Mouse (Mus musculus) embryonic facial prominence, embryonic 14.5 days (tissue): ENCODE measurements around the gene Shank2. TPM values are rescaled to one million over a fixed set of nuclear protein-coding genes. Genes with fewer than 3 reads are reported as not detected.

Experiments
- ATAC-seq: fragments of 200-750 bp; cut with Nextera tagmentation; 2 replicates; pipeline ENCODE4 v1.8.0; 2017; ENCODE audit warnings: low read depth, moderate number of reproducible peaks, moderate TSS enrichment
- DNase-seq: peaks from one replicate; pipeline ENCODE4 v3.0.0-alpha.2; 2015; ENCODE audit warnings: low spot score
- H3K27ac ChIP-seq: fragments of 300-500 bp; sonication (generic); replicated peaks from 2 replicates; pipeline ENCODE4 v1.5.1; 2014; ENCODE audit warnings: low read depth, mild to moderate bottlenecking, low read length, moderate library complexity
- H3K27me3 ChIP-seq: fragments of 300-500 bp; sonication (generic); replicated peaks from 2 replicates; pipeline ENCODE4 v1.6.1; 2014; ENCODE audit warnings: low read length; ENCODE audit not compliant: control insufficient read depth, insufficient read depth
- H3K36me3 ChIP-seq: fragments of 300-500 bp; sonication (generic); 2 replicates; pipeline ENCODE4 v1.6.1; 2014; ENCODE audit warnings: low read length, mixed read lengths; ENCODE audit not compliant: control insufficient read depth, insufficient read depth
- H3K4me1 ChIP-seq: fragments of 300-500 bp; sonication (generic); 2 replicates; pipeline ENCODE4 v1.6.1; 2014; ENCODE audit warnings: antibody characterized with exemption, low read length; ENCODE audit not compliant: control insufficient read depth, insufficient read depth
- H3K4me2 ChIP-seq: fragments of 300-500 bp; sonication (generic); 2 replicates; pipeline ENCODE4 v1.6.1; 2014; ENCODE audit warnings: low read depth, mild to moderate bottlenecking, low read length, moderate library complexity, mixed read lengths
- H3K4me3 ChIP-seq: fragments of 300-500 bp; sonication (generic); 2 replicates; pipeline ENCODE4 v1.5.1; 2014; ENCODE audit warnings: low read depth, mild to moderate bottlenecking, low read length
- H3K9ac ChIP-seq: fragments of 300-500 bp; sonication (generic); 2 replicates; pipeline ENCODE4 v1.6.1; 2014; ENCODE audit warnings: low read depth, mild to moderate bottlenecking, low read length, moderate library complexity, mixed read lengths
- H3K9me3 ChIP-seq: fragments of 300-500 bp; sonication (generic); 2 replicates; pipeline ENCODE4 v1.6.1; 2016; ENCODE audit warnings: low read length; ENCODE audit not compliant: control insufficient read depth
- WGBS: fragments of 180-500 bp; shearing (Covaris S2); extraction: QIAGEN DNeasy Blood & Tissue Kit; methylation state at CpG from one replicate; pipeline ENCODE4 v1.1.7; 2014; 5-methylcytosine and 5-hydroxymethylcytosine counted together
- polyA plus RNA-seq: library from polyadenylated mRNA; unstranded; fragments of >200 nt; fragmentation: Nextera tagmentation; extraction: Ambion mirVana; gene quantifications from 2 replicates; pipeline ENCODE4 v1.2.1, GENCODE M21; 2014

Shank2 gene
- polyA plus RNA-seq, 1 experiment from 2014 or later, result 0.72 TPM

DNA sequence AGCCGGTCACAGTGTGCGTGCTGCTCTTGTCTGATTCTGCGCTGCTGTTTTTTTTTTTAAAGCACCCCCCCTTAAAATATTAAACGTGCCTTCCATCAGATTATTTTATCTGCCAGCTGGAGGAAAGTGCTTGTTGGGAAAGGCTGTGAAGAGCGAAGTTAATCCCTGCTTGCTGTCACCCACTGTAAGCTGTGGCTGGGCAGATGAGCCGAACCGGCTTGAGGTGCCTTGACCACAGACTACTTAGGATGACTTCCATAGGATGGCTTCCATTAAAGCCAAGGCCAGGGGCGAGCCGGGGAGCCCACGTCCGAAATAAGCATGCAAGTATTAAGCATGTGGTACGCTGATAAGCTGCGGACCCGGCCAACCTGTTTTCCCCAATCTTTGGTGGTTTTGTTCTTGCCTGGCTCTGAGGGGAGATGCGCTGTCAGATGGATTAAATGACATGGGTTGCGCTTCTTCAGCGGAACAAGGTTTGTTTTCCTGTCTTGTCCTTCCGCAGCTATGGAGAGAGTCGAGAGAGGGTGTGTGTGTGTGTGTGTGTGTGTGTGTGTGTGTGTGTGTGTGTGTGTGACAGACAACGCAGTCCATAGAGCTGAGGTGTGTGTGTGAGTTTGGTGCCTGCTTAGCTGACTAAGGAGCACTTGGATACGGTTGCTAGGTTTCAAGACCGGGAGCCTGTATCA is 131.1 kb downstream of the Shank2 start:
- Histone ChIP-seq H3K27ac (no peak overlapping the region), H3K4me1 (no peaks in the 10 kb centered on the region), H3K4me3 (no peak overlapping the region), H3K27me3 (no peaks in the 10 kb centered on the region), H3K9me3 (no peaks in the 10 kb centered on the region), H3K9ac (no peak overlapping the region), H3K36me3 (no peaks in the 10 kb centered on the region), H3K4me2 (no peak overlapping the region)
- DNase-seq (no peak), ATAC-seq (0 out of 2 replicates have a peak, but pooled peaks have one; percentile 26)
- 75% methylated on average over 22 of the region's 22 CpGs for WGBS

DNA sequence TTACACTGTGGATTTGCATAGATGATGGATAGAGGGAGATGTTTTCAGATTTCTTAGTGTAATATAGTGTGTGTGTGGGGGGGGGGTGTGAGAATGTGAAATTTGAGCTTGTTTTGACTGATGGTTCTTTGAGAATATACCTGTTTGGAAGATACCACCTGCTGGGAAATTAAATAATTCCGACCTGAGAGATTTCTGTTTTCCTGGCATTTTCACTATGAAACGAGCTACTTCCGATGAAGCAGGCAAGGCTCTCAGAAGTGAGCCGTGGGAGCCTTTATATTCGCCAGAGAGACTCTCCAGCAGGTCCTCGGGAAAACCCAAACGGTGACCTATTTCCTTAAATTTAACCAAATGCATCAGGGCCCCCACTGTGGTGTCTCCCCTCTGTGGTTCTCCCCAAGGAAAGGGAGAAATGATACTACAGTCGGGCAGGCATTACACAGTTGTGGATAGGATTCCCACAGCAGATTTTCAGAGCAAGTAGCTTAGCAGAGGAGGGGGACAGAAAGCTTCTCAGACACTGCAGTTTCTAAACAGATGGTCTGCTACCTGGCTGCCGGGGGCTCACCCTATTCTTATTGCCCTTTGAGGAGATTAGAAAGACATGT is 131.8 kb downstream of the Shank2 start:
- Histone ChIP-seq H3K9ac (no peak overlapping the region), H3K4me2 (no peak overlapping the region), H3K27ac (no peak overlapping the region), H3K4me1 (no peaks in the 10 kb centered on the region), H3K9me3 (no peaks in the 10 kb centered on the region), H3K36me3 (no peaks in the 10 kb centered on the region), H3K27me3 (no peaks in the 10 kb centered on the region), H3K4me3 (no peak overlapping the region)
- ATAC-seq (no peak), DNase-seq (no peak)
- WGBS, result 61% methylated on average over 9 of the region's 9 CpGs

DNA sequence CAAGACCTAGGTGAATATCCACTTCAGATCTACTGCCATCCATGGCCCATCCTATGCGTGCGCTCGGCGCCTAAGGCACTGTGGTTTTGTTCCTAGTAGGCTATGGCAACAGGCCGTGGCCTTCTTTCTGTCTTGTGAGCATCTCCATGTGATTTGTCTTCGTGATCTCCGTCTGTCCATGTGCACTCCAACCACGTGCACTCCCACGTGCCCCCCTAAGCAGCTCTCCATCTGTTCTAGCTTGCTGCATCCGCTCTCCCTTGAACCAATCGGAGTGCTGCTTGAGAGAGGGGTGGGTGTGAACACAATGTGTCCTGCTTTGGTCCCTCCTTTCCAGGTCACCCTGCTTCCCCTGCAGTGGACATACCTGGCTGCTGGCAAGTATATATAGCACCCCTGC is 133.0 kb downstream of the Shank2 start:
- no peaks in the 10 kb centered on the region for H3K9me3 ChIP-seq
- 92% methylated on average over 11 of the region's 11 CpGs for WGBS
- DNase-seq, result no peak
- H3K4me3 ChIP-seq, result no peak overlapping the region
- no peaks in the 10 kb centered on the region for H3K36me3 ChIP-seq
- no peaks in the 10 kb centered on the region for H3K27me3 ChIP-seq
- H3K4me1 ChIP-seq, result no peaks in the 10 kb centered on the region
- H3K27ac ChIP-seq, result no peak overlapping the region
- H3K9ac ChIP-seq, result no peak overlapping the region
- H3K4me2 ChIP-seq, result no peak overlapping the region
- ATAC-seq, result no peak

DNA sequence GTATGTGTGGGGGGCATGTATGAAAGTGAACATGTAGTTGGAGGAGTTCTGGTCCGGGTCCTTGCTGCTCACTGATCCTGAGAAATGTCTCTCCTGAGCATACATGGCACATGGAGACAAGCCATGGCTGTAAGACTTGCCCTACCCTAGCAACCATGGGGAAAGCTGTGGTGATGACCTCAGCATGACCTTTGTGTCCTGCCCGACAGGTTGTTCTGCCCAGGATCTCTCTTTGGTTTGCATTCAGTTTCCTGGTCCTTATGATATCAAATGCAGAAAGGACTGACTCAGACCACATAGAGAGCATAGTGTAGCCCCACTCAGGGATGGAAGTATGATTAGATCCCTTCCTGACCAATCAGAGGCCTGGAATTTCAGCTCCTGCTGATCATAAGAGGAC is 136.1 kb downstream of the Shank2 start:
- H3K9ac ChIP-seq, result no peak overlapping the region
- no peaks in the 10 kb centered on the region for H3K36me3 ChIP-seq
- no peaks in the 10 kb centered on the region for H3K4me1 ChIP-seq
- H3K27ac ChIP-seq, result no peak overlapping the region
- DNase-seq (no peak), ATAC-seq (no peak)
- H3K9me3 ChIP-seq, result no peaks in the 10 kb centered on the region
- H3K4me3 ChIP-seq, result no peak overlapping the region
- no peaks in the 10 kb centered on the region for H3K27me3 ChIP-seq
- no peak overlapping the region for H3K4me2 ChIP-seq
- 58% methylated on average over 2 of the region's 2 CpGs for WGBS

DNA sequence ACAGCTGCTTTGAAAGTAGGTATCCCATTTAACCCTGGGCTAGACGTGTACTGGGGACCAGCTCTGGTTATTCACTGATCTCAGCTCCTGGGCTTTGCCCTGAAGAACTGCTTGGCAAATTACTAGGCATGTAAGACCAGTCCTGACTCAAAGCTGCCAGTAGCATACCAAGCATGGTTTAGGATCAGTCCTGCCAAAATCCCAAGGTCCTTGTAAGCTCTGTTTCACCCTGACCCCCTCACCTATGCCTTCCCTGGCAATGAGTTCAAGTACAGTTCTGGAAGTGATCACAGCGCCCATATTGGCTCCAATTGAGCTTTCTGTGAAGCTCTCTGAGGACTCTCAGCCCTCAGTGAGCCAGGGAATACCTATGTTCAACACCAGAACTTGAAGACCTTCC is 136.7 kb downstream of the Shank2 start:
- H3K9ac ChIP-seq, result no peak overlapping the region
- H3K4me1 ChIP-seq, result no peaks in the 10 kb centered on the region
- no peaks in the 10 kb centered on the region for H3K36me3 ChIP-seq
- ATAC-seq (no peak), DNase-seq (no peak)
- H3K4me2 ChIP-seq, result no peak overlapping the region
- H3K27me3 ChIP-seq, result no peaks in the 10 kb centered on the region
- no peak overlapping the region for H3K4me3 ChIP-seq
- WGBS, result 55% methylated on average over 2 of the region's 2 CpGs
- H3K27ac ChIP-seq, result no peak overlapping the region
- H3K9me3 ChIP-seq, result no peaks in the 10 kb centered on the region

DNA sequence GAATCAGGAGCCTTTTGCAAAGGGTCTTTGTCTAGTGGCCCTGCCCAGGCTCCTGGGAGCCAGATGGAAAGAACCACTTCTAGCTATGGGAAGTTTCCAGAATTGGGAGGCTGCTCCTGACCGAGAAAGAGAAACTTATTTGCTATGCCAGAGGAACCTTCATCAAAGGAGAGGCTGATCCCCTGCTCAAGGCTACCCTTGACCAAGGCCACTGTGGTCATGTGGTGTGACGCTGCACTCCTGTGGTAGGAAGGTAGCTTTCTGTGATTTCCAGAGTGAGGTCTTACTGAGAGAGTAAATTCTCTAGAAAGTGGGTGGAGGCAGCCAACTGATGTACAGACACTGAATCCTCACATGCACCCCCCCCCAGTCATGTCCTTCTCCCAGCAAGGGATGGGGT is 138.0 kb downstream of the Shank2 start:
- Histone ChIP-seq H3K4me2 (no peak overlapping the region), H3K27me3 (no peaks in the 10 kb centered on the region), H3K4me3 (no peak overlapping the region), H3K4me1 (no peaks in the 10 kb centered on the region), H3K36me3 (no peaks in the 10 kb centered on the region), H3K9me3 (no peaks in the 10 kb centered on the region), H3K9ac (no peak overlapping the region), H3K27ac (no peak overlapping the region)
- 82% methylated on average over 2 of the region's 2 CpGs for WGBS
- DNase-seq (no peak), ATAC-seq (no peak)

DNA sequence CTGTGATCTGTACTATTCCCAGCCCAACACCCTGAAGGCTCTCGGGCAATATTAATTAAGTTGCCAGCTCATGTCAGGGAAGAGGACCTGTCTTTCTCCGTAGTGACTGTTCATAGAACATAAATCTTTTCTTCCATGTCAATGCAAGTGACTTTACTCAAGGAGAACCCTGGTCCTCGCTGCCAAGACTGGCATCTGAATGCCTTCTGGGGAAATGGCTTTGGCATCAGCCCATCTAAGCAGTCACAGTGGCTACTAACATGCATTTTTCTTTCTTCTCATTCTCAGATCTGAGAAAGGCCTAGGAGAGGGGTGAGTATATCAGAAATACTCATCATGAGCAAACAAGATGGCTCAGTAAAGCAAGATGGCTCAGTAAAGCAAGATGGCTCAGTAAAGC is 138.7 kb downstream of the Shank2 start:
- Histone ChIP-seq H3K9me3 (no peaks in the 10 kb centered on the region), H3K4me2 (no peak overlapping the region), H3K27me3 (no peaks in the 10 kb centered on the region), H3K4me1 (no peaks in the 10 kb centered on the region), H3K9ac (no peak overlapping the region), H3K27ac (no peak overlapping the region), H3K4me3 (no peak overlapping the region), H3K36me3 (no peaks in the 10 kb centered on the region)
- DNase-seq, result no peak
- WGBS, result 69% methylated on average over 3 of the region's 3 CpGs
- ATAC-seq, result no peak

DNA sequence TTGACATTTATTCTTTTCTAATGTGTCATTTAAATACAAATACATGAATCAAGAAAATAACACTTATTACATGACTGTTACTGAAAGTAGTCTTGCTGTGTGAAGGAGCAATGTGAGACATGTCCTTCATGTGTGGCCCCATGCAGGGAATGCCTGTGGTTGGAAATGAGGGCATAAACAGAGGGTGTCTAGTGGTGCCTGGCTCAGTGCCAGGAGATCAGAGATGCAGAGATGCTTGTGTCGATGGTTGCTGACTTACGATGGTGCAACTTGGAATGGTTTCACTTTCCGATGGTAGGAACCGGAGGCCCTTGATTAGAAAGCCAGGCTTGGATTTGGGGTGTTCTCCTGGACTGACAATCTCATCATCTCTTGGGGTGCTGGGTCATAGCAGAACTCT is 140.3 kb downstream of the Shank2 start:
- DNase-seq, result peak; percentile 36
- Histone ChIP-seq H3K4me1 (no peaks in the 10 kb centered on the region), H3K27me3 (no peaks in the 10 kb centered on the region), H3K27ac (no peak overlapping the region), H3K4me2 (no peak overlapping the region), H3K36me3 (no peaks in the 10 kb centered on the region), H3K4me3 (no peak overlapping the region), H3K9ac (no peak overlapping the region), H3K9me3 (no peaks in the 10 kb centered on the region)
- ATAC-seq, result no peak
- WGBS, result 53% methylated on average over 4 of the region's 4 CpGs

DNA sequence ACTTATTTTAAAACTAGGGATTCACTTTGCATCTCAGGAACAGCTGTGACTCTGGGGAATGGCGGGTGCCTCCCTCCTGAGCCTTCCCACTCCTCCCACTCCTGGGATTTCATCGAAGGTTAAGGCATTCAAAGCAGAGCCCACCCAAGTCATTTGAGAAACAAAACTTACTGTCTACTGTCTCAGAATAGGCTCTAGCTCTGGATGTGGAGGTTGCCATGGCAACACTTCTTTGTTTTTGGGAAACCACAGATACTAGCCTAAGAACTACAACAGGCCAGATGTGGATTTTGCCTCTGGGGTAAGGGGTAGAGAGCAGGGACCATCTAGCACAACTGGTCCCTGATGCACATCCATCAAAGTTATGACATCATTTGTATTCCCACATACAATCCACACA is 142.2 kb downstream of the Shank2 start:
- Histone ChIP-seq H3K27me3 (no peaks in the 10 kb centered on the region), H3K9ac (no peak overlapping the region), H3K4me2 (no peak overlapping the region), H3K9me3 (no peaks in the 10 kb centered on the region), H3K27ac (no peak overlapping the region), H3K4me3 (no peak overlapping the region), H3K4me1 (no peaks in the 10 kb centered on the region), H3K36me3 (no peaks in the 10 kb centered on the region)
- DNase-seq (no peak), ATAC-seq (no peak)
- 56% methylated on average over 2 of the region's 2 CpGs for WGBS
